Mouse (Mus musculus): Measurements from ENCODE around the gene Hist1h2bm. TPM values are rescaled to one million over a fixed set of nuclear protein-coding genes. Genes with fewer than 3 reads are reported as not detected.
"Not testable (repeated sequence)": the region's sequence is repeated elsewhere in the genome, so short reads cannot be mapped to it uniquely, and the experiment has no call there.

The Hist1h2bm gene
- total RNA-seq, 1 experiment: 757 TPM

GRCm38 (mm10) chr13:21718381-21719080, 3.3 kb upstream of the Hist1h2bm start:
- no peak for DNase-seq (ENCODE audit: low read depth, low spot score)
- H3K9ac ChIP-seq (ENCODE audit: insufficient read depth, low read depth, low read length, poor library complexity, severe bottlenecking): peak overlapping the region; percentile 79; the same call in 1 of the 2 replicates
- H3K9me3 ChIP-seq (ENCODE audit: control insufficient read depth, insufficient read depth, low read depth, low read length): no peaks in the 10 kb centered on the region
- no peaks in the 10 kb centered on the region for H3K4me1 ChIP-seq (ENCODE audit: control insufficient read depth in 2 of 2, insufficient read depth in 2 of 2, low read length in 2 of 2, poor library complexity in 1 of 2)
- peak overlapping the region; percentile 79; the same call in 1 of the 2 replicates for H3K27ac ChIP-seq (ENCODE audit: insufficient read depth, low read depth, low read length, poor library complexity, severe bottlenecking)
- H3K4me3 ChIP-seq (ENCODE audit: insufficient read depth in 1 of 2, low read depth in 1 of 2, low read length in 2 of 2, poor library complexity in 1 of 2, severe bottlenecking in 1 of 2): peak overlapping the region; percentile 2 to 63
- in situ Hi-C loops (cut with MboI; ENCODE audit: low sequenced_read_pairs in 2 of 2, unreplicated experiment in 2 of 2): loop anchor here in 1 of 2 experiments (25.0 kb wide), 1 partner anchor 556 kb away; no protein-coding TSS in a partner anchor
- H3K36me3 ChIP-seq (ENCODE audit: control insufficient read depth, insufficient read depth, low read length, poor library complexity, severe bottlenecking): no peaks in the 10 kb centered on the region
- TF ChIP-seq ZNF384 (IDR thresholded peaks at IDR 0.05; ENCODE audit: low read depth, low read length) (no peak), HCFC1 (IDR thresholded peaks at IDR 0.05; ENCODE audit: borderline replicate concordance, insufficient read depth, low read length) (no peak), CHD2 (IDR thresholded peaks at IDR 0.05; ENCODE audit: low read depth, low read length) (0 out of 2 replicates have a peak, but pooled peaks have one; percentile 37)

GRCm38 (mm10) chr13:21721107-21721756, 612 bp upstream of the Hist1h2bm start:
- in situ Hi-C loops (cut with MboI; ENCODE audit: low sequenced_read_pairs in 2 of 2, unreplicated experiment in 2 of 2): loop anchor here in 1 of 2 experiments (25.0 kb wide), 1 partner anchor 559 kb away; no protein-coding TSS in a partner anchor
- not testable (repeated sequence) for H3K36me3 ChIP-seq (ENCODE audit: control insufficient read depth, insufficient read depth, low read length, poor library complexity, severe bottlenecking)

GRCm38 (mm10) chr13:21722373-21722925, 605 bp downstream of the Hist1h2bm start:
- Histone ChIP-seq H3K4me3 (ENCODE audit: insufficient read depth in 1 of 2, low read depth in 1 of 2, low read length in 2 of 2, poor library complexity in 1 of 2, severe bottlenecking in 1 of 2) (peak overlapping the region in 1 of 2 experiments; percentile 40; a peak in 2 of 4 replicates), H3K27ac (ENCODE audit: insufficient read depth, low read depth, low read length, poor library complexity, severe bottlenecking) (peak overlapping the region; percentile 71; the same call in 1 of the 2 replicates), H3K4me1 (ENCODE audit: control insufficient read depth in 2 of 2, insufficient read depth in 2 of 2, low read length in 2 of 2, poor library complexity in 1 of 2) (no peaks in the 10 kb centered on the region), H3K9ac (ENCODE audit: insufficient read depth, low read depth, low read length, poor library complexity, severe bottlenecking) (peak overlapping the region; percentile 65), H3K9me3 (ENCODE audit: control insufficient read depth, insufficient read depth, low read depth, low read length) (peaks cover 3% of the 10 kb centered on the region), H3K36me3 (ENCODE audit: control insufficient read depth, insufficient read depth, low read length, poor library complexity, severe bottlenecking) (no peaks in the 10 kb centered on the region)
- in situ Hi-C loops (cut with MboI; ENCODE audit: low sequenced_read_pairs in 2 of 2, unreplicated experiment in 2 of 2): loop anchor here in 1 of 2 experiments (25.0 kb wide), 1 partner anchor 560 kb away; no protein-coding TSS in a partner anchor
- DNase-seq (ENCODE audit: low read depth, low spot score): no peak
- no peak for TF ChIP-seq HCFC1 (IDR thresholded peaks at IDR 0.05; ENCODE audit: borderline replicate concordance, insufficient read depth, low read length)
- TF ChIP-seq MAFK (IDR thresholded peaks at IDR 0.05; ENCODE audit: insufficient read depth, low read depth, low read length): no peak
- no peak for TF ChIP-seq ZC3H11A (IDR thresholded peaks at IDR 0.05; ENCODE audit: borderline replicate concordance, low read depth, low read length)
- TF ChIP-seq ZNF384 (IDR thresholded peaks at IDR 0.05; ENCODE audit: low read depth, low read length): no peak
- no peak for TF ChIP-seq CHD2 (IDR thresholded peaks at IDR 0.05; ENCODE audit: low read depth, low read length)

More at GRCm38 (mm10) chr13:21721107-21721756, 612 bp upstream of the Hist1h2bm start:
- not testable (repeated sequence) for H3K4me1 ChIP-seq (ENCODE audit: control insufficient read depth in 2 of 2, insufficient read depth in 2 of 2, low read length in 2 of 2, poor library complexity in 1 of 2); DNase-seq (ENCODE audit: low read depth, low spot score); H3K9me3 ChIP-seq (ENCODE audit: control insufficient read depth, insufficient read depth, low read depth, low read length)
- H3K9ac ChIP-seq (ENCODE audit: insufficient read depth, low read depth, low read length, poor library complexity, severe bottlenecking): peak overlapping the region; percentile 90
- peak overlapping the region; percentile 98 for H3K27ac ChIP-seq (ENCODE audit: insufficient read depth, low read depth, low read length, poor library complexity, severe bottlenecking)
- H3K4me3 ChIP-seq (ENCODE audit: insufficient read depth in 1 of 2, low read depth in 1 of 2, low read length in 2 of 2, poor library complexity in 1 of 2, severe bottlenecking in 1 of 2): peak overlapping the region; percentile 61 to 74

GRCm38 (mm10) chr13:21722993-21723836, 1.4 kb downstream of the Hist1h2bm start:
- no peaks in the 10 kb centered on the region for H3K4me1 ChIP-seq (ENCODE audit: control insufficient read depth in 2 of 2, insufficient read depth in 2 of 2, low read length in 2 of 2, poor library complexity in 1 of 2)
- H3K36me3 ChIP-seq (ENCODE audit: control insufficient read depth, insufficient read depth, low read length, poor library complexity, severe bottlenecking): no peaks in the 10 kb centered on the region
- H3K9me3 ChIP-seq (ENCODE audit: control insufficient read depth, insufficient read depth, low read depth, low read length): peaks cover 6% of the 10 kb centered on the region
- no peak overlapping the region; the same call in 1 of the 2 replicates for H3K9ac ChIP-seq (ENCODE audit: insufficient read depth, low read depth, low read length, poor library complexity, severe bottlenecking)
- DNase-seq (ENCODE audit: low read depth, low spot score): no peak
- in situ Hi-C loops (cut with MboI; ENCODE audit: low sequenced_read_pairs in 2 of 2, unreplicated experiment in 2 of 2): loop anchor here in 1 of 2 experiments (25.0 kb wide), 1 partner anchor 561 kb away; no protein-coding TSS in a partner anchor
- no peak overlapping the region for H3K27ac ChIP-seq (ENCODE audit: insufficient read depth, low read depth, low read length, poor library complexity, severe bottlenecking)
- H3K4me3 ChIP-seq (ENCODE audit: insufficient read depth in 1 of 2, low read depth in 1 of 2, low read length in 2 of 2, poor library complexity in 1 of 2, severe bottlenecking in 1 of 2): no peak overlapping the region
- TF ChIP-seq MAFK (IDR thresholded peaks at IDR 0.05; ENCODE audit: insufficient read depth, low read depth, low read length): no peak

Data from ES-E14 (cell line).